Mouse (Mus musculus): ENCODE measurements around the gene Rap1a. TPM values are rescaled to one million over a fixed set of nuclear protein-coding genes. Genes with fewer than 3 reads are reported as not detected.

Rap1a gene
- polyA plus RNA-seq, 1 experiment from 2014 or later: 106 TPM

DNA sequence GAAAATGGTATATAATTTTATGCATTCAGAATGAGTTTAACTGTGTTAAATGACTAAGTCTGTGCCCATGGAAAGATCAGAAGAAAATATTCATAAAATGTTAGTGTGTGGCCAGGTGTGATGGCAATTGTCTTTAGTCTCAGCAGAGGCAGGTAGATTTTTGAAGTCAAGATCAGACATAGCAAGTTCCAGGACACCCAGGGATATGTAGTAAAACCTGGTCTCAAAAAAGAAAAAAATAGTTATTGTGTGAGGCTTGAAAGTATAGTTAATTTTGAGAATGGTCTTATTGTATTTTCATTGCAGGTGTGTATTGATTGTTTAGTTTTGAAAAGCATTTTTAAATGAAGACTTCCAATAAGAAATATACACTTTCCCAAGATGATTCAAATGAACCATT lies 22.5 kb upstream of the Rap1a start:
- no peak for ATAC-seq (ENCODE audit: insufficient read depth)
- H3K27me3 ChIP-seq: 0 out of 2 replicates have a peak, but pooled peaks cover 8% of the 10 kb centered on the region
- H3K4me3 ChIP-seq (replicated peaks): no peak overlapping the region
- H3K36me3 ChIP-seq (replicated peaks): no peaks in the 10 kb centered on the region
- H3K27ac ChIP-seq (replicated peaks): no peak overlapping the region
- no peaks in the 10 kb centered on the region for H3K9me3 ChIP-seq (replicated peaks)
- no peak overlapping the region for H3K4me2 ChIP-seq
- no peak overlapping the region for H3K9ac ChIP-seq
- H3K4me1 ChIP-seq (replicated peaks): peaks cover 13% of the 10 kb centered on the region

DNA sequence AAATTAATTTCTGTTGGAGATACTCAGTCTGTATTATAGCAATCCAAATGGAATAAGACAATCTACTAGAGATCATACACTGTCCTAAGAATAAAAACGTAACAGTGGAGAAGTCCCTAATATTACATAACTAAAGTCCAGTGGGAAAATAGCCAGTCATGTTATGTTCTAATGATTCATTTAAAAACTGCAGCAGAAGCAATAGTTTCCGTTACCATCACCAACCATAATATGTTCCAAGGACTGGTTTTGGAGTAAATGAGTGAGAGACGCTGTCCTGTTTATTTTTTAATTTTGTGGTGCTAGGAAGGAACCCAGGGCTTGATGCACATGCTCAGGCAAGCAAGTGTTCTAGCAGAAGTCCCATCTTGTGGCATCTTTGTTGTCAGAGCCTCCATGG lies 20.4 kb upstream of the Rap1a start:
- Histone ChIP-seq H3K4me3 (replicated peaks) (no peak overlapping the region), H3K9ac (no peak overlapping the region), H3K4me2 (no peak overlapping the region), H3K27ac (replicated peaks) (no peak overlapping the region), H3K9me3 (replicated peaks) (no peaks in the 10 kb centered on the region), H3K4me1 (replicated peaks) (peaks cover 24% of the 10 kb centered on the region), H3K27me3 (peaks cover 11% of the 10 kb centered on the region; the same call in 1 of the 2 replicates), H3K36me3 (replicated peaks) (no peaks in the 10 kb centered on the region)
- ATAC-seq (ENCODE audit: insufficient read depth): no peak
- 77% methylated on average over 3 of the region's 3 CpGs for WGBS (ENCODE audit: insufficient replicate concordance)

DNA sequence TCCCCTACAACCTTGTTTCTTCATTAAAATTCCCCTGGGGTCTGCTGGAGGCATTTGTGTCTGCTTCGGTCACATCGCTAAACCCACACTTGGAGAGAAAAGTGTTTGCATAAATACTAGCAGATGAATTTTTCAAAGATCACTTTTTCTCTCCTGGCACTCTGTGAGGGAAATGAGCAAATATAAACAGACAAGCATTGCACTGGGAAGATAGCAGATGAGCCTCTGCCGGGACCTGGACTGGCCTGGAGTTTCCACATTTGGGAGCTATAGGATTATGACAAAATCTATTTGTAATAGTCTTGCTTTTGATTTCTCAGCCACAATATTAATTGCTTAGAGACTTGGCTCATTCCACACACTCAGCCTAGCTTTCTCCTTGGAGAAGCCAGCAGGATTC lies 19.1 kb upstream of the Rap1a start:
- Histone ChIP-seq H3K4me3 (replicated peaks) (no peak overlapping the region), H3K9ac (no peak overlapping the region), H3K4me1 (replicated peaks) (peaks cover 28% of the 10 kb centered on the region), H3K36me3 (replicated peaks) (no peaks in the 10 kb centered on the region), H3K27me3 (peaks cover 4% of the 10 kb centered on the region; the same call in 1 of the 2 replicates), H3K9me3 (replicated peaks) (no peaks in the 10 kb centered on the region), H3K27ac (replicated peaks) (no peak overlapping the region), H3K4me2 (no peak overlapping the region)
- no peak for ATAC-seq (ENCODE audit: insufficient read depth)
- WGBS (ENCODE audit: insufficient replicate concordance): 84% methylated on average over 3 of the region's 3 CpGs

DNA sequence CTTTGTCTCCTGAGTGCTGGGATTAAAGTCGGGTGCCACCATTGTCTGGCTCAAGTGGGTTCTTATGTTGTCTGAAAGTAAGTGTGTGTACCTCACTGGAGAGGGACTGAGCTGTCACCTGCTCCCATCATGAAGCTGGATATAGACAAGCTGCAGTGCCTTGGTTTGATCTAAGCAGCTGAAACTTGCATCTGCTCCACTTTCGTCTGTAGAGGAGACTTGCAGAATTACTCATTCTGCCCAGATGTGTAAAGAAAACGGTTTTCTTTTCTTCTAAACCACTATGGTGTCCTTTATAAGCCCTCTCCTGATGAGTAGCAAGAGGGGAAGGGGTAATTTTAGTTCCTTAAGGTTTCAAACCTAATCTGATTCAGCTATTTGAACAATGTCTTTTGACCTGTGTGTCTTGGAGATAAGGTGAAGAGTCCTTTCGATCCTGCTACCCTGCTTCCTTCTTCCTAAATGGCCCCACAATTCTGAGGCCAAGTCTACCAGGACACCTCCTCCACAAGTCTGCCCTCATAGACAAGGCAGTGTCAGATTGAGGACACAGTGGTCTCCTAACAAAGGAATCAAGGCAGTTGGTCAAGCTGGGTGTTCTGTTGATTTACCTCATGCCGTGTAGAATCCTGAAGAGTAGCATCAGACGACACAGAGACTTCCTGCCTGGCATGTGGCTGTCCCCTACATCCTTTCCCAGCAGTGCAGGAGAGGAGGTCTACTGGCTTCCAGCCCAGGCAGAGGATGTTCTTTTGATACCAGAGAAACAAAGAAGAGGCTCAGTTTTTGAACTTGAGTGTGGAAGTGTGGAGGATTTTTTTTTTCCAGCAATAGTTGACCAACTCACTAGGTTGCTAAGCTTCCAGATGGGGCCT lies 17.2 kb upstream of the Rap1a start:
- no peak for ATAC-seq (ENCODE audit: insufficient read depth)
- H3K9me3 ChIP-seq (replicated peaks): no peaks in the 10 kb centered on the region
- no peak overlapping the region for H3K9ac ChIP-seq
- H3K27ac ChIP-seq (replicated peaks): no peak overlapping the region
- WGBS (ENCODE audit: insufficient replicate concordance): 19% methylated on average over 6 of the region's 6 CpGs
- no peak overlapping the region for H3K4me2 ChIP-seq
- H3K36me3 ChIP-seq (replicated peaks): no peaks in the 10 kb centered on the region
- H3K4me3 ChIP-seq (replicated peaks): no peak overlapping the region
- H3K4me1 ChIP-seq (replicated peaks): peaks cover 42% of the 10 kb centered on the region
- H3K27me3 ChIP-seq: peaks cover 4% of the 10 kb centered on the region; the same call in 1 of the 2 replicates

DNA sequence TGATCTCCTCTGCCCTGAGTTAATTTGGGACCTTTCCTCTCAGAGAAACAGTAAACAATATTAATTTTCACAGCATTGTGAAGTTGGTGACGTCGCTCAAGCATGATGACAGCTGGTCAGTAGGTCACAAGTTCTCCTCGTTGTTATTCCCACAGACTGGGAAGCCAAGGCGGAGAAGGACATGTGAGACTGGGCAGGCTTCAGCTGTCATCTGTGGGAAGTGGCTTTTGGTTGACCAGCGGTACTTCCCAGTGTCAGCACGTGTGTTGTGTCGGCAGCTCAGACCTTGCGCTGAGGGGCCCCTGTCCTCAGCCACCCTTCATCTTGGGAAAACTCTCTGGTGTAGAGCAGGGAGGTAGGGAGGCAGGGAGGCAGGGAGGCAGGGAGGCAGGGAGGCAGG lies 15.0 kb upstream of the Rap1a start:
- Histone ChIP-seq H3K4me2 (no peak overlapping the region), H3K4me3 (replicated peaks) (no peak overlapping the region), H3K36me3 (replicated peaks) (no peaks in the 10 kb centered on the region), H3K9ac (no peak overlapping the region), H3K27ac (replicated peaks) (peak overlapping the region; percentile 82; the same call in 1 of the 2 replicates), H3K4me1 (replicated peaks) (peaks cover 64% of the 10 kb centered on the region), H3K9me3 (replicated peaks) (no peaks in the 10 kb centered on the region), H3K27me3 (peaks cover 4% of the 10 kb centered on the region; the same call in 1 of the 2 replicates)
- 44% methylated on average over 8 of the region's 8 CpGs for WGBS (ENCODE audit: insufficient replicate concordance)
- no peak for ATAC-seq (ENCODE audit: insufficient read depth)

DNA sequence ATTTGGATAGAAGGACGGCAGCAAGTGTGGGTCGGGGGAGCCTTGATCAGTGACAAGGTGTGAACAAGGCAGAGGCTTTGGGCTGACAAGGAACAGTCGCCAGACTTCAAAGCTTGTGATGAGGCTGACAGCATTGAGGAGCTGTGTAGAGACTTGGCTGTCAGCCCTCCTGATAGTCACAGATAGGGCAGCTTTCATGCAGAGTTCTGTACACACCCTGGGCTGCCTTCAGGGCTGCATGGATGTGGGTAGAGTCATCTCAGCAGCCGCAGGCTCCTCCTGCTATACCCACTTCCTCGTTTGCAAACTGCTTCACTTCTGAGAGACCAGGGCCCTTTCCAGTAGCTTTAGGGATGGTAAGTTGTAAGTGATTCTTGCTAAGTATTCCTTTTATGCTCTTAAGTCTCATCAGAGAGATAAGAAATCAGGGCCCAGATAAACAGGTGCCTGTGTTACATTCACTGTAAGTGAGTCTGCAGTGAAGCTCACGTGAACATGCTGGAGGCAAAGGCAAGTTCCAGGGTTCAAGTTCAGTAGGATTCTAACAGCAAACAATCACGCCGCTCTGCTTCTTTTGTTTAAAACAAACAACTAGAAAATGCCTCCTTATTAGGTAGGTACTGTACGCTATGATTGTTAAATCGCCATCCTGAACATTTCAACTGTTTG lies 14.2 kb upstream of the Rap1a start:
- Histone ChIP-seq H3K4me3 (replicated peaks) (no peak overlapping the region), H3K27me3 (peaks cover 4% of the 10 kb centered on the region; the same call in 1 of the 2 replicates), H3K4me1 (replicated peaks) (peaks cover 70% of the 10 kb centered on the region), H3K36me3 (replicated peaks) (no peaks in the 10 kb centered on the region), H3K4me2 (peak overlapping the region; percentile 43), H3K9ac (no peak overlapping the region), H3K9me3 (replicated peaks) (no peaks in the 10 kb centered on the region), H3K27ac (replicated peaks) (peak overlapping the region; percentile 82)
- ATAC-seq (ENCODE audit: insufficient read depth): peak; percentile 98
- WGBS (ENCODE audit: insufficient replicate concordance): 31% methylated on average over 10 of the region's 10 CpGs

DNA sequence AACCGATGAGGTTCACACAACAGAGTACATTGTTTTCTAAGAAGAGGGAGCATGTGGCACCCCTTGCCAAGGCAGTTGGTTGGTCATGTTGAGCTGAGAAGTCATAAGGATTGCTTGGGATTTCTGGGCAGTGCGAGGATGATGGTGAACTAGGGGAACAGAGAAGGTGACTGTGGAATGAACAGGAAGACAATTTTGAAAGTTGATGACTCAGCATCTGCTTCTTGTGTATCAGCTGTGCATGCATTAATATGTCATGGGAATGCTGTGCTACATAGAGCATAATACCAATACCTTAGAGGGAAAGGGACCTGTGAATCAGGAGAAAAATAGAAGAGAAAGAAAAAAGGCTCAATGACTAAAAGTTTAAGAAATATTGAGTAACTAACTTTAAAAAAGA lies 10.0 kb upstream of the Rap1a start:
- Histone ChIP-seq H3K4me3 (replicated peaks) (no peak overlapping the region), H3K4me2 (no peak overlapping the region), H3K9ac (no peak overlapping the region), H3K4me1 (replicated peaks) (peaks cover 90% of the 10 kb centered on the region), H3K27ac (replicated peaks) (peak overlapping the region; percentile 69), H3K36me3 (replicated peaks) (no peaks in the 10 kb centered on the region), H3K9me3 (replicated peaks) (no peaks in the 10 kb centered on the region), H3K27me3 (no peaks in the 10 kb centered on the region)
- ATAC-seq (ENCODE audit: insufficient read depth): no peak
- 80% methylated on average over 2 of the region's 2 CpGs for WGBS (ENCODE audit: insufficient replicate concordance)

DNA sequence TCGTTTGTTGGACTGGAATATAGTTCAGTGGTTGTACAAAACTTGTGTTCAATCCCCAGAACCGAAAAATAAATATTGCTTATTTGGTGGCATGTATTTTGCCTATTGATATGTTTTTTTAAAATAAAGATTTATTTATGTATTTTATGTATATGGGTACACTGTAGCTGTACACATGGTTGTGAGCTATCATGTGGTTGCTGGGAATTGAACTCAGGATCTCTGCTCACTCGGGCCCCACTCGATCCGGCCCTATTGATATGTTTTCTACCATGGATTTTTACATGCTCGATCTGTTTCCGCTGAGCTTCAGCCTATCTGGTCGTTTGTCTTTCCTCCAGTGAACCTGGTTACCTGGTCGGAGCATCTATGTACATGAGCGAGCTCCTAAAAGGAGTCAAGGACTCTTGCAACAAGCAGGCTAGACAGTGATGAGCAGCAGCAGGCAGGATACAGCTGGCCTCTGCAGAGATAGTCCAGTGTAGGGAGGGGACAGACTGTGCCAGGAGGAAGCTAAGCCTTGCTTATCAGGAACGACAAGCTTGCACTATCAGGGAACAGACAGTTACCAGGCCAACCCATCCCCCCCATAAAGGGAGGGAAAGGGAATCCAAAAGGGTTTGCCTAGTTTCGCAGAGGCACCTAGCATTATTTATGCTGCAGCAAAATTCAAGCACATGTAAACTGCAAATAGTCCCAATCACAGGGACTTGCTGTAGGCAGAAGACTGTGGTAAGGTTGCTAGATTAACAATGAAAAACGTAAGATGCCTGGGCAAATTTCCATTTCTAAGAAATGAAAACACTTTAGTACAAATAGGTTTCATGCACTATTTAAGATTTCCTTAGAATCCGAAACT lies 7.3 kb upstream of the Rap1a start:
- WGBS (ENCODE audit: insufficient replicate concordance): 17% methylated on average over 14 of the region's 14 CpGs
- Histone ChIP-seq H3K9ac (peak overlapping the region; percentile 45), H3K27me3 (no peaks in the 10 kb centered on the region), H3K4me1 (replicated peaks) (peaks cover 79% of the 10 kb centered on the region), H3K27ac (replicated peaks) (peak overlapping the region; percentile 98), H3K4me3 (replicated peaks) (peak overlapping the region; percentile 38), H3K9me3 (replicated peaks) (no peaks in the 10 kb centered on the region), H3K36me3 (replicated peaks) (no peaks in the 10 kb centered on the region), H3K4me2 (peak overlapping the region; percentile 70)
- peak; percentile 100 for ATAC-seq (ENCODE audit: insufficient read depth)

DNA sequence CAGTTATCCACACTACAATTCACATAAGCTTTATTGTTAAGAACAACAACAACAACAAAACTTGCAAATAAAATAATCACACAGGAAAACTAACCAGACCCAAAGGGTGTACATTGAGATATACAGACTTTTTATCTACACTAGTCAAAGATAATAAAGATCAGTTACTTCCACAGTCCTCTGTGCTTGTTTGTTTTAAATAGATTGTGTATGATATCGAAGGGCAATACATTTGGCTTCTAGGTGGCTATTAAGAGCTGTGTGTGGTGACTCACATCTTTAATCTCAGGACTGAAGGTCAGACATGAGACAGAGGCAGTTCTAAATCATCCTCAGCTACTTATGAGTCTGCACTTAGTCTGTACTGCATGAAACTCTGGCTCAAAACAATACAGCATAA lies 6.5 kb upstream of the Rap1a start:
- peak overlapping the region; percentile 45 for H3K9ac ChIP-seq
- H3K4me1 ChIP-seq (replicated peaks): peaks cover 79% of the 10 kb centered on the region
- WGBS (ENCODE audit: insufficient replicate concordance): 24% methylated on average over 1 of the region's 1 CpGs
- peak overlapping the region; percentile 38; the same call in 1 of the 2 replicates for H3K4me3 ChIP-seq (replicated peaks)
- ATAC-seq (ENCODE audit: insufficient read depth): peak; percentile 25
- peak overlapping the region; percentile 98 for H3K27ac ChIP-seq (replicated peaks)
- no peaks in the 10 kb centered on the region for H3K27me3 ChIP-seq
- no peaks in the 10 kb centered on the region for H3K9me3 ChIP-seq (replicated peaks)
- H3K36me3 ChIP-seq (replicated peaks): no peaks in the 10 kb centered on the region
- peak overlapping the region; percentile 70 for H3K4me2 ChIP-seq

DNA sequence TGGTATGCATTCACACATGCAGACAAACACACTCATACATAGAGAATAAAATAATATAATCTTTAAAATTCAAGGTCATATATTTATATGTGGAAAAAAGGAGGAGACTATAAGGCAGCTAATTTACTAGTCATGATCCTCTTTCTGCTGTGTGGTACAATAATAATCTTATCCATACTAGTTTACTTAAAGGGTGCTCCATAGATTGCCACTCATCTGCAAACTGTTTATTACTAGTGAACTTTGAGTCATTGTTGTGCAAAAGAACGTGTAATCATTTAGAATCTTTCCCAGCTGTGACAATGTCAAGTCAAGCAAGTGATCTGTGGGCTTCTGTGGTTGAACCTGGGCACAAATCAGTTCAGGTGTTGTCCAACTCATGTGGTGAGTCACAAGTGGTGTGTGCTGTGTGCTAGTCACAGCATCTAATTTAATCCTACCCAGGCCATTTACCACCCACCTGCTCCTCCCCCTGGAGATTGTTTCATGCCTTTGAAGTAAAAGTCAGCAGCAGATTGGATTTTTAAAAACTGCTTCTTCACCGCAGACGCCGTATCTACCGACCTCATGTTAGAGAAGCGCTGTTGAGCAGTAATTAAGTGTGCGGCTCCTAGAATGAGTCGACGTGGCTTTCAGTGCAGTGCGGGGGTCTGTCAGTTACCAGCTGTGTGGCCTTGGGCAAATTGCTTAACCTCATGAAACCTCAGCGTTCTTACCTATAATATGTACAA lies 5.5 kb upstream of the Rap1a start:
- WGBS (ENCODE audit: insufficient replicate concordance): 75% methylated on average over 11 of the region's 11 CpGs
- peak overlapping the region; percentile 73 for H3K27ac ChIP-seq (replicated peaks)
- no peak overlapping the region for H3K4me3 ChIP-seq (replicated peaks)
- H3K36me3 ChIP-seq (replicated peaks): no peaks in the 10 kb centered on the region
- H3K27me3 ChIP-seq: no peaks in the 10 kb centered on the region
- H3K9ac ChIP-seq: no peak overlapping the region
- peaks cover 80% of the 10 kb centered on the region for H3K4me1 ChIP-seq (replicated peaks)
- H3K9me3 ChIP-seq (replicated peaks): no peaks in the 10 kb centered on the region
- no peak overlapping the region for H3K4me2 ChIP-seq
- ATAC-seq (ENCODE audit: insufficient read depth): no peak

All from liver, embryonic 15.5 days (tissue).